Mouse (Mus musculus) stomach, embryonic 15.5 days (tissue): Measurements from ENCODE around the gene Sub1. TPM values are rescaled to one million over a fixed set of nuclear protein-coding genes. Genes with fewer than 3 reads are reported as not detected.
A peak's percentile ranks its signal among the peaks of the same experiment; 100 is the strongest.

ENCODE experiments used
- ATAC-seq: fragments of 200-750 bp; cut with Nextera tagmentation; 2 replicates; pipeline ENCODE4 v1.8.0; 2017; ENCODE audit warnings: low read depth, moderate number of reproducible peaks, moderate TSS enrichment; ENCODE audit not compliant: insufficient read depth, low FRiP score
- H3K27ac ChIP-seq: fragments of 300-500 bp; sonication (generic); 2 replicates; pipeline ENCODE4 v1.5.1; 2015; ENCODE audit warnings: mild to moderate bottlenecking, inconsistent platforms
- H3K27me3 ChIP-seq: fragments of 300-500 bp; sonication (generic); replicated peaks from 2 replicates; pipeline ENCODE4 v1.6.1; 2015; ENCODE audit warnings: inconsistent platforms
- H3K36me3 ChIP-seq: fragments of 300-500 bp; sonication (generic); 2 replicates; pipeline ENCODE4 v1.6.1; 2015; ENCODE audit warnings: inconsistent platforms
- H3K4me1 ChIP-seq: fragments of 300-500 bp; sonication (generic); 2 replicates; pipeline ENCODE4 v1.6.1; 2015; ENCODE audit warnings: inconsistent platforms
- H3K4me2 ChIP-seq: fragments of 300-500 bp; sonication (generic); 2 replicates; pipeline ENCODE4 v1.6.1; 2015; ENCODE audit warnings: mild to moderate bottlenecking, inconsistent platforms
- H3K4me3 ChIP-seq: fragments of 300-500 bp; sonication (generic); replicated peaks from 2 replicates; pipeline ENCODE4 v1.5.1; 2015; ENCODE audit warnings: inconsistent platforms
- H3K9ac ChIP-seq: fragments of 300-500 bp; sonication (generic); 2 replicates; pipeline ENCODE4 v1.6.1; 2015; ENCODE audit warnings: inconsistent platforms
- H3K9me3 ChIP-seq: fragments of 300-500 bp; sonication (generic); 2 replicates; pipeline ENCODE4 v1.6.1; 2016; ENCODE audit warnings: inconsistent platforms
- WGBS: fragments of 180-500 bp; shearing (Covaris S2); methylation state at CpG from one replicate; pipeline ENCODE4 v1.1.7; 2015; 5-methylcytosine and 5-hydroxymethylcytosine counted together
- polyA plus RNA-seq: library from polyadenylated mRNA; unstranded; fragments of >200 nt; fragmentation: Nextera tagmentation; extraction: Ambion mirVana; gene quantifications from 2 replicates; pipeline ENCODE4 v1.2.1, GENCODE M21; 2015

The Sub1 gene
- polyA plus RNA-seq, 1 experiment from 2014 or later = 645 TPM

GRCm38 (mm10) chr15:12027807-12028206 lies 31.0 kb upstream of the Sub1 start:
- H3K9me3 ChIP-seq = no peaks in the 10 kb centered on the region
- no peak overlapping the region for H3K27ac ChIP-seq
- ATAC-seq = no peak
- H3K9ac ChIP-seq = no peak overlapping the region
- H3K4me2 ChIP-seq = no peak overlapping the region
- H3K4me1 ChIP-seq = no peaks in the 10 kb centered on the region
- 70% methylated on average over 3 of the region's 3 CpGs for WGBS
- no peaks in the 10 kb centered on the region for H3K27me3 ChIP-seq
- no peaks in the 10 kb centered on the region for H3K36me3 ChIP-seq
- H3K4me3 ChIP-seq = no peak overlapping the region

- H3K36me3 ChIP-seq = no peaks in the 10 kb centered on the region
- H3K27ac ChIP-seq = no peak overlapping the region
- no peak overlapping the region for H3K9ac ChIP-seq
- no peak overlapping the region for H3K4me3 ChIP-seq
- no peaks in the 10 kb centered on the region for H3K9me3 ChIP-seq
- no peaks in the 10 kb centered on the region for H3K27me3 ChIP-seq
- WGBS = 88% methylated on average over 5 of the region's 5 CpGs
- no peaks in the 10 kb centered on the region for H3K4me1 ChIP-seq
- no peak overlapping the region for H3K4me2 ChIP-seq
- ATAC-seq = no peak
Observed at GRCm38 (mm10) chr15:12026932-12027450, 30.2 kb upstream of the Sub1 start.

GRCm38 (mm10) chr15:12026026-12026425 lies 29.2 kb upstream of the Sub1 start:
- H3K4me3 ChIP-seq = no peak overlapping the region
- H3K27me3 ChIP-seq = no peaks in the 10 kb centered on the region
- 64% methylated on average over 5 of the region's 5 CpGs for WGBS
- no peak overlapping the region for H3K27ac ChIP-seq
- no peak overlapping the region for H3K9ac ChIP-seq
- H3K36me3 ChIP-seq = no peaks in the 10 kb centered on the region
- H3K4me2 ChIP-seq = no peak overlapping the region
- no peaks in the 10 kb centered on the region for H3K4me1 ChIP-seq
- H3K9me3 ChIP-seq = no peaks in the 10 kb centered on the region
- ATAC-seq = no peak

GRCm38 (mm10) chr15:12025341-12025740 lies 28.6 kb upstream of the Sub1 start:
- H3K9ac ChIP-seq = no peak overlapping the region
- H3K27me3 ChIP-seq = no peaks in the 10 kb centered on the region
- no peak overlapping the region for H3K4me3 ChIP-seq
- WGBS = 66% methylated on average over 10 of the region's 10 CpGs
- no peak for ATAC-seq
- H3K27ac ChIP-seq = no peak overlapping the region
- H3K9me3 ChIP-seq = no peaks in the 10 kb centered on the region
- H3K4me1 ChIP-seq = no peaks in the 10 kb centered on the region
- H3K36me3 ChIP-seq = no peaks in the 10 kb centered on the region
- H3K4me2 ChIP-seq = no peak overlapping the region

GRCm38 (mm10) chr15:12024791-12025268 lies 28.0 kb upstream of the Sub1 start:
- WGBS = 47% methylated on average over 14 of the region's 14 CpGs
- H3K36me3 ChIP-seq = no peaks in the 10 kb centered on the region
- H3K27ac ChIP-seq = no peak overlapping the region
- H3K4me1 ChIP-seq = no peaks in the 10 kb centered on the region
- ATAC-seq = no peak
- H3K9me3 ChIP-seq = no peaks in the 10 kb centered on the region
- H3K4me3 ChIP-seq = no peak overlapping the region
- H3K4me2 ChIP-seq = no peak overlapping the region
- no peaks in the 10 kb centered on the region for H3K27me3 ChIP-seq
- no peak overlapping the region for H3K9ac ChIP-seq

GRCm38 (mm10) chr15:12019443-12019842 lies 22.7 kb upstream of the Sub1 start:
- Histone ChIP-seq H3K4me1 (0 out of 2 replicates have a peak, but pooled peaks cover 2% of the 10 kb centered on the region), H3K27ac (no peak overlapping the region), H3K9ac (no peak overlapping the region), H3K4me2 (no peak overlapping the region), H3K4me3 (no peak overlapping the region), H3K27me3 (no peaks in the 10 kb centered on the region), H3K36me3 (no peaks in the 10 kb centered on the region), H3K9me3 (no peaks in the 10 kb centered on the region)
- 86% methylated on average over 14 of the region's 14 CpGs for WGBS
- ATAC-seq = no peak

GRCm38 (mm10) chr15:12018428-12018757 lies 21.6 kb upstream of the Sub1 start:
- Histone ChIP-seq H3K4me1 (0 out of 2 replicates have a peak, but pooled peaks cover 2% of the 10 kb centered on the region), H3K9me3 (no peaks in the 10 kb centered on the region), H3K4me3 (no peak overlapping the region), H3K27ac (no peak overlapping the region), H3K27me3 (no peaks in the 10 kb centered on the region), H3K4me2 (no peak overlapping the region), H3K36me3 (no peaks in the 10 kb centered on the region), H3K9ac (no peak overlapping the region)
- no peak for ATAC-seq
- WGBS = 76% methylated on average over 6 of the region's 6 CpGs

- no peak for ATAC-seq
- no peak overlapping the region for H3K9ac ChIP-seq
- 0 out of 2 replicates have a peak, but pooled peaks cover 2% of the 10 kb centered on the region for H3K4me1 ChIP-seq
- H3K4me2 ChIP-seq = no peak overlapping the region
- no peak overlapping the region for H3K4me3 ChIP-seq
- no peak overlapping the region for H3K27ac ChIP-seq
- no peaks in the 10 kb centered on the region for H3K36me3 ChIP-seq
- no peaks in the 10 kb centered on the region for H3K9me3 ChIP-seq
- H3K27me3 ChIP-seq = no peaks in the 10 kb centered on the region
- WGBS = 30% methylated on average over 13 of the region's 13 CpGs
Observed at GRCm38 (mm10) chr15:12017700-12018427, 21.1 kb upstream of the Sub1 start.

GRCm38 (mm10) chr15:12014197-12014905 lies 17.6 kb upstream of the Sub1 start:
- no peaks in the 10 kb centered on the region for H3K36me3 ChIP-seq
- no peak overlapping the region for H3K4me3 ChIP-seq
- H3K9ac ChIP-seq = no peak overlapping the region
- ATAC-seq = no peak
- H3K4me1 ChIP-seq = 0 out of 2 replicates have a peak, but pooled peaks cover 2% of the 10 kb centered on the region
- no peaks in the 10 kb centered on the region for H3K27me3 ChIP-seq
- H3K9me3 ChIP-seq = no peaks in the 10 kb centered on the region
- no peak overlapping the region for H3K27ac ChIP-seq
- H3K4me2 ChIP-seq = no peak overlapping the region
- 79% methylated on average over 5 of the region's 5 CpGs for WGBS

GRCm38 (mm10) chr15:12013532-12014196 lies 16.9 kb upstream of the Sub1 start:
- no peaks in the 10 kb centered on the region for H3K36me3 ChIP-seq

GRCm38 (mm10) chr15:12010602-12011044 lies 13.8 kb upstream of the Sub1 start:
- peak overlapping the region; percentile 35 for H3K4me3 ChIP-seq
- no peaks in the 10 kb centered on the region for H3K36me3 ChIP-seq
- H3K27me3 ChIP-seq = no peaks in the 10 kb centered on the region
- H3K9me3 ChIP-seq = no peaks in the 10 kb centered on the region
- H3K27ac ChIP-seq = no peak overlapping the region
- 28% methylated on average over 18 of the region's 18 CpGs for WGBS
- 0 out of 2 replicates have a peak, but pooled peaks have one; percentile 27 for ATAC-seq
- no peak overlapping the region for H3K9ac ChIP-seq
- no peaks in the 10 kb centered on the region for H3K4me1 ChIP-seq
- H3K4me2 ChIP-seq = peak overlapping the region; percentile 71

More at GRCm38 (mm10) chr15:12013532-12014196, 16.9 kb upstream of the Sub1 start:
- Histone ChIP-seq H3K9ac (no peak overlapping the region), H3K4me2 (no peak overlapping the region), H3K27me3 (no peaks in the 10 kb centered on the region), H3K4me1 (0 out of 2 replicates have a peak, but pooled peaks cover 2% of the 10 kb centered on the region), H3K9me3 (no peaks in the 10 kb centered on the region), H3K27ac (no peak overlapping the region), H3K4me3 (no peak overlapping the region)
- no peak for ATAC-seq
- 63% methylated on average over 6 of the region's 6 CpGs for WGBS
